Mouse (Mus musculus): ENCODE measurements at regions not wholly inside any gene's neighbourhood (a gene's known extent, or its start where the extent isn't known, plus 50 kb on each side); places are given as distances from the start of the nearest gene placed in this dataset.

GRCm38 (mm10) chr5:119215364-119215763 is 455.1 kb upstream of the Tbx3 start:
- DNase-seq (ENCODE audit: low spot score in 2 of 2): no peak

- no peak for DNase-seq (ENCODE audit: low spot score in 2 of 2)
These were observed 454.3 kb upstream of the Tbx3 start for GRCm38 (mm10) chr5:119216146-119216545.

- DNase-seq (ENCODE audit: low spot score in 2 of 2): peak in 1 of 2 experiments; percentile 13
These were observed 453.4 kb upstream of the Tbx3 start for GRCm38 (mm10) chr5:119217077-119217476.

- DNase-seq (ENCODE audit: low spot score in 2 of 2): no peak
These were observed 441.8 kb upstream of the Tbx3 start for GRCm38 (mm10) chr5:119228691-119229090.

GRCm38 (mm10) chr5:119232941-119233340 is 437.5 kb upstream of the Tbx3 start:
- no peak for DNase-seq (ENCODE audit: low spot score in 2 of 2)

GRCm38 (mm10) chr5:119235884-119236283 is 434.6 kb upstream of the Tbx3 start:
- no peak for DNase-seq (ENCODE audit: low spot score in 2 of 2)

- DNase-seq (ENCODE audit: low spot score in 2 of 2): peak; percentile 54 to 75
These were observed 423.6 kb upstream of the Tbx3 start for GRCm38 (mm10) chr5:119246824-119247223.

- no peak for DNase-seq (ENCODE audit: low spot score in 2 of 2)
These were observed 421.8 kb upstream of the Tbx3 start for GRCm38 (mm10) chr5:119248626-119249025.

GRCm38 (mm10) chr5:119249124-119249718 is 421.2 kb upstream of the Tbx3 start:
- DNase-seq (ENCODE audit: low spot score in 2 of 2): no peak

GRCm38 (mm10) chr5:119251311-119252047 is 419.0 kb upstream of the Tbx3 start:
- DNase-seq (ENCODE audit: low spot score in 2 of 2): no peak

- DNase-seq (ENCODE audit: low spot score in 2 of 2): no peak
These were observed 412.9 kb upstream of the Tbx3 start for GRCm38 (mm10) chr5:119257374-119258120.

GRCm38 (mm10) chr5:119258831-119259230 is 411.6 kb upstream of the Tbx3 start:
- no peak for DNase-seq (ENCODE audit: low spot score in 2 of 2)

GRCm38 (mm10) chr5:119265149-119265890 is 405.1 kb upstream of the Tbx3 start:
- DNase-seq (ENCODE audit: low spot score in 2 of 2): peak; percentile 32 to 42

- DNase-seq (ENCODE audit: low spot score in 2 of 2): no peak
These were observed 399.1 kb upstream of the Tbx3 start for GRCm38 (mm10) chr5:119271234-119271852.

- DNase-seq (ENCODE audit: low spot score in 2 of 2): no peak
These were observed 397.3 kb upstream of the Tbx3 start for GRCm38 (mm10) chr5:119273203-119273602.

- DNase-seq (ENCODE audit: low spot score in 2 of 2): no peak
These were observed 396.9 kb upstream of the Tbx3 start for GRCm38 (mm10) chr5:119273615-119274014.

- DNase-seq (ENCODE audit: low spot score in 2 of 2): no peak
These were observed 395.5 kb upstream of the Tbx3 start for GRCm38 (mm10) chr5:119274817-119275494.

GRCm38 (mm10) chr5:119280146-119280545 is 390.3 kb upstream of the Tbx3 start:
- no peak for DNase-seq (ENCODE audit: low spot score in 2 of 2)

GRCm38 (mm10) chr5:119289808-119290207 is 380.7 kb upstream of the Tbx3 start:
- DNase-seq (ENCODE audit: low spot score in 2 of 2): no peak

GRCm38 (mm10) chr5:119292323-119292722 is 378.1 kb upstream of the Tbx3 start:
- no peak for DNase-seq (ENCODE audit: low spot score in 2 of 2)

GRCm38 (mm10) chr5:119292889-119293288 is 377.6 kb upstream of the Tbx3 start:
- DNase-seq (ENCODE audit: low spot score in 2 of 2): no peak
